Mouse (Mus musculus) neural tube, embryonic 14.5 days (tissue): Measurements from ENCODE around the gene Traf3ip1. TPM values are rescaled to one million over a fixed set of nuclear protein-coding genes. Genes with fewer than 3 reads are reported as not detected.

Experiments
- ATAC-seq: fragments of 200-750 bp; cut with Nextera tagmentation; 2 replicates; pipeline ENCODE4 v1.8.0; 2017; ENCODE audit warnings: low read depth, mild to moderate bottlenecking, moderate TSS enrichment, moderate library complexity
- H3K27ac ChIP-seq: fragments of 300-500 bp; sonication (generic); 2 replicates; pipeline ENCODE4 v1.5.1; 2014; ENCODE audit warnings: low read depth, mild to moderate bottlenecking, control low read depth, low read length, moderate library complexity, mixed read lengths
- H3K27me3 ChIP-seq: fragments of 300-500 bp; sonication (generic); 2 replicates; pipeline ENCODE4 v1.6.1; 2014; ENCODE audit warnings: low read length; ENCODE audit not compliant: control insufficient read depth, insufficient read depth
- H3K36me3 ChIP-seq: fragments of 300-500 bp; sonication (generic); 2 replicates; pipeline ENCODE4 v1.6.1; 2014; ENCODE audit warnings: low read length, mixed read lengths; ENCODE audit not compliant: control insufficient read depth, insufficient read depth
- H3K4me1 ChIP-seq: fragments of 300-500 bp; sonication (generic); 2 replicates; pipeline ENCODE4 v1.6.1; 2014; ENCODE audit warnings: low read length; ENCODE audit not compliant: control insufficient read depth, insufficient read depth
- H3K4me2 ChIP-seq: fragments of 300-500 bp; sonication (generic); 2 replicates; pipeline ENCODE4 v1.6.1; 2014; ENCODE audit warnings: mild to moderate bottlenecking, low read depth, low read length, control low read depth
- H3K4me3 ChIP-seq: fragments of 300-500 bp; sonication (generic); 2 replicates; pipeline ENCODE4 v1.5.1; 2014; ENCODE audit warnings: low read depth, low read length, control low read depth, mixed read lengths
- H3K9ac ChIP-seq: fragments of 300-500 bp; sonication (generic); replicated peaks from 2 replicates; pipeline ENCODE4 v1.6.1; 2014; ENCODE audit warnings: low read depth, mild to moderate bottlenecking, control low read depth, low read length, mixed read lengths
- H3K9me3 ChIP-seq: fragments of 300-500 bp; sonication (generic); 2 replicates; pipeline ENCODE4 v1.6.1; 2016; ENCODE audit warnings: low read length; ENCODE audit not compliant: control insufficient read depth
- WGBS: fragments of 180-500 bp; shearing (Covaris S2); extraction: QIAGEN DNeasy Blood & Tissue Kit; methylation state at CpG from one replicate; pipeline ENCODE4 v1.1.7; 2014; 5-methylcytosine and 5-hydroxymethylcytosine counted together
- polyA plus RNA-seq: library from polyadenylated mRNA; unstranded; fragments of >200 nt; fragmentation: Nextera tagmentation; extraction: Ambion mirVana; gene quantifications from 2 replicates; pipeline ENCODE4 v1.2.1, GENCODE M21; 2014

Gene Traf3ip1
- polyA plus RNA-seq: 7.7 and 8.7 TPM in 2 replicates

DNA sequence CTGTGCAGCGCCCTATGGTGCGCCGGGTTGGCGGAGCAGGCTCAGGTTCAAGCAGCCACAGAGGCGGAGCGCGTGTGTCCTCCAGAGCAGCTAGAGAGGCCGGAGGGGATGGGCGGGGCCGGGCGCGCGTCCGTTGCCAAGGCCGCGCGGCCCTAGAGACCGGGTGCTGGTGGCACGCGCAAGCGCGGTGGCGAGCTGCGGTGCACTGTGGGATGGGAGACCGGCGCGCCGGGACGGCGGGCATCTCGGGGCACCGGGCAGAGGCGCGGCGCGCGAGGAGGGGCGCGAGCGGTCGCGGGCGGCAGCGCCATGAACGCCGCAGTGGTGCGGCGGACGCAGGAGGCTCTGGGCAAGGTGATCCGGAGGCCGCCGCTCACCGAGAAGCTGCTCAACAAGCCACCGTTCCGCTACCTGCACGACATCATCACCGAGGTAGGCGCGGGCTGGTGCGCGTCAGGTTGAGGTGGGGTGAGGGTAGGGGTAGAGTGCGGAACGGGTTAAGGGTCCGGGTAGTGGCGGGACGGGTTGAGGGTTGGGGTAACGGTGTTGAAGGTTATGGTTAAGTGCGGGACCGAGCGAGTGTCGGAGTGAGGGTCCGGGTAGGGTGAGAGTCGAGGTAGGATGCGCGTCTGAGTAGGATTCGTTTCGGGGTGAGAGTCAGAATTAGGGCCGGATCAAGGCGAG, at the start of gene Traf3ip1:
Traf3ip1 (plus strand) TSS at position 191 of the 684 bp plus-strand sequence.
- Histone ChIP-seq H3K4me1 (peaks cover 12% of the 10 kb centered on the region), H3K9ac (peak within 1 kb of the TSS; percentile 78), H3K4me2 (peak within 1 kb of the TSS; percentile 94), H3K4me3 (peak within 1 kb of the TSS; percentile 89), H3K27ac (no peak within 1 kb of the TSS), H3K27me3 (no peaks in the 10 kb centered on the region), H3K36me3 (no peaks in the 10 kb centered on the region; the same call in 1 of the 2 replicates), H3K9me3 (no peaks in the 10 kb centered on the region)
- peak; percentile 99 for ATAC-seq
- WGBS: under 1% methylated on average over 78 of the region's 79 CpGs

DNA sequence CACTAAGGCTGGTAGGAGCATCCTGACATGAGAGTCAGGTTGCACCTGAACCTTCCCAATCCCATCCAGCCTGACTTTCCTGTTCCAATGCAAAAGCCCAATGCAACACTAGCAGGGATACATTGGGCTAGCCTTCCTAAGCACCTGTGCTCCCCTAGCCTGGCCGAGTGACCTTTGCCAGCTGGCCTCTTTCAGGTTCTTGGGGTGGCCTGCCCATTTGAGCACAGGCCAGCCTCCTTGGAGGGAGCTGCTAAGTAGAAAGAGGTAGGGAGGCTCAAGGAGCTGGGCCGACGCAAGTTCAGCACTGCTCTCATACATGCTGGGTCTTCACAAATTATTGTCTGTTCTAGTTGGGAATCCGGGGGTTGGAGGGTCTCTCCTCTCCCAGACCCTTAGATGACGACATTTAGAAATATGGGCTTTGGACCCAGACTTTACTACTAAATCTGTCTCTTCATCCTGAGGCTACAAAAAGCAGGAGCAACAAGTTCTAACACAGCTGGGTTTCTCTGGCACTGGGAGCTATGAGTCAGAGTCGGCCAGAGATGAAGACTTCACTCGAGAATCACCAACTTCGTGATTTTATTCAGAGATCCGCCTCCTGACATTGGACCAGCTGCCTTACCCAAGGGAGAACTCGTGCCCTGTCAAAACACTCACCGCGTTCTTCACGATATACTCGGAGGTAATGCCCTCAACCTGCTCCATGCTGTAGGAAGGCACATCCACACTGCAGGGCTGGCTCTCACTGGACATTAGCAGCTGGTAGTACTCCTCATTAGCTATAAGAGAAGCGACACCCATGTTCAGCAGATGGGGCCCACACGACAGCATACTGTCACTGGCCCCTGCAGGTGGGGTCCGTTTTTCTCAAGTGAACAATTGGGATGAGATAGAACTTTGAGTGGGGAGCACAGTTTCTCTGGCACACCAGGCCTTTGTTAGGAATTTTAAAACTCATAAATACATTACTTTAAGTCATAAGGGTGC, 49.3 kb upstream of the Traf3ip1 start:
- Histone ChIP-seq H3K4me3 (no peak overlapping the region), H3K36me3 (peaks cover 20% of the 10 kb centered on the region; the same call in 1 of the 2 replicates), H3K27me3 (no peaks in the 10 kb centered on the region), H3K4me1 (no peaks in the 10 kb centered on the region), H3K4me2 (no peak overlapping the region), H3K9me3 (no peaks in the 10 kb centered on the region), H3K9ac (no peak overlapping the region), H3K27ac (no peak overlapping the region)
- ATAC-seq: no peak
- 92% methylated on average over 17 of the region's 17 CpGs for WGBS

DNA sequence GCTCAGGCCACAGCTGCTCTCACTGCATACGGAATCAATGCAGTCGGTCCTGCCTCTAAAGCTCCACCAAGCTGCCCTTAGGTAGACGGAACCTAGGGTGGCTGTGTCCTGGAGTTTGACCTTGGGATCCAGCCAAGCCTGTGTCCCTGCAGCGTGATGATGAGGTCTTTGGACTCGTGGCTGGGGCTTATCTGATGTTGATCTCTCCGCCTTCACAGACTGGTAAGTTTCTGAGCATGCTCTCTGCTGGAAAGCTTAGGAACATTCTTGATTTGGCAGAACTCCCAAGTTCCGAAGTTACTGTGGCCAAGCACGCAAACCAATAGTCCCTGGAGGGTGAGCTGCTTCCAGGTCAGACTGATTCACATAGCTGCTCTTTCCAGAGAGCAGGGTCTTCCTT, 48.4 kb upstream of the Traf3ip1 start:
- Histone ChIP-seq H3K9me3 (no peaks in the 10 kb centered on the region), H3K9ac (no peak overlapping the region), H3K27ac (no peak overlapping the region), H3K27me3 (no peaks in the 10 kb centered on the region), H3K4me3 (no peak overlapping the region), H3K4me1 (no peaks in the 10 kb centered on the region), H3K4me2 (no peak overlapping the region), H3K36me3 (peaks cover 19% of the 10 kb centered on the region; the same call in 1 of the 2 replicates)
- ATAC-seq: no peak
- WGBS: 80% methylated on average over 8 of the region's 8 CpGs

DNA sequence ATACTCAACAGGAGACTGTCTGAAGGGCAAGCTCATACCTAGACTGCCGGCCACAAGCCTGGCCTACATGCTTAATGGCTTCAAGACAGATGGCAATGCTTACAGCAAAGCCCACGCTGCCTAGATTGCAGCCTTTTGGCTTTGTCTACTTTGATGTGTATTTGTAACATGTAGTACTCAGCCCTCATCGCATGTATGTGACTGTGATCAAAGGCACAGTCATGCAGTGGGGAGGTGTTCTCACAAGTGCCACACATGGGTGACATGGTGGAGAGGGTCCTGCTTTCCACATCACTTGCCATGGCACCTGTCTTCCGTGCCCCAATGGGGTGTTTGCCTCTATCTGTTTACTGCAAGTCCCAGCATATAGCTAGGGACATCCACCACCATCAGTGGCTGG, 47.9 kb upstream of the Traf3ip1 start:
- Histone ChIP-seq H3K4me1 (no peaks in the 10 kb centered on the region), H3K9ac (no peak overlapping the region), H3K27me3 (no peaks in the 10 kb centered on the region), H3K4me3 (no peak overlapping the region), H3K4me2 (no peak overlapping the region), H3K27ac (no peak overlapping the region), H3K36me3 (peaks cover 19% of the 10 kb centered on the region; the same call in 1 of the 2 replicates), H3K9me3 (no peaks in the 10 kb centered on the region)
- ATAC-seq: no peak
- WGBS: 89% methylated on average over 4 of the region's 4 CpGs

DNA sequence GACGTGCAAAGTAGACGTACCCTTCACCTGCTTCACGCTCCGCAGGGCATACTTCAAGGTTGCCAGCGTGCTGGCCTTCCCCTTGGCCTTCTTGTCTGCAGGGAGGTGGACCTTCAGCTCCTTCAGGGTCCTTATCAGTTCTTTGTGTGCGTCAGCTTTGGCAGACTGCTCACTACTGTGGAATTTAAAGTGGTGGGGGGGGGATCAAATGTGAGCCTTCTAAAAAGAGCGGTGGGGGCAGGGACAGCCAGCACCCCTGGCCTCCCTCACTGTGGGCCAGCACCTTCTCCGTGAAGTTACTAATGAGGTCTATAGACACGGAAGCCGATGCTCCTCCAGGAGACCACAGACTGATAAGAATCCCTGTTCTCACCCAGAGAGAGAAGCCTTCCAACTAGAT, 45.8 kb upstream of the Traf3ip1 start:
- Histone ChIP-seq H3K4me2 (no peak overlapping the region), H3K27ac (no peak overlapping the region), H3K9ac (no peak overlapping the region), H3K9me3 (no peaks in the 10 kb centered on the region), H3K4me3 (no peak overlapping the region), H3K36me3 (peaks cover 14% of the 10 kb centered on the region; the same call in 1 of the 2 replicates), H3K4me1 (no peaks in the 10 kb centered on the region), H3K27me3 (no peaks in the 10 kb centered on the region)
- 93% methylated on average over 10 of the region's 10 CpGs for WGBS
- ATAC-seq: no peak

DNA sequence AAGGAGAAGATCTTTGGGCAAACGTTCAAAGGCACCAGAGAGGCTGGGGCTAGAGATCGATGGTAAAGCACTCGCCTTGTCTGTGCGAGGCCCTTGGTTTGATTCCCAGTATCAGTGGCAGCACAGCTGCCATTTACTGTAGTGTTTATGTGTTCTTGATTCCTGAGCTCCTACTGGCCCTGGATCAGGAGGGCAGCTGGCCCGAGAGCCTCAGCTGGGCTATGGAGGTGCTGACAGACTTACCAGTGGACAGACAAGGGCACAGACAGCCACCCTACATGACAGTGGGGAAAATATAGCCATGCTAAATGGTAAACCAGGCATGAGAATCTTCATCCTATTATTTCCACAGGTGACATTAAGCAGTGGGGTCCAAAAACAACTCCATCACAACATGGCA, 43.6 kb upstream of the Traf3ip1 start:
- H3K4me1 ChIP-seq: peaks cover 7% of the 10 kb centered on the region; the same call in 1 of the 2 replicates
- WGBS: 91% methylated on average over 5 of the region's 5 CpGs
- peaks cover 14% of the 10 kb centered on the region; the same call in 1 of the 2 replicates for H3K36me3 ChIP-seq
- H3K9me3 ChIP-seq: no peaks in the 10 kb centered on the region
- H3K27me3 ChIP-seq: no peaks in the 10 kb centered on the region
- H3K4me2 ChIP-seq: no peak overlapping the region
- no peak for ATAC-seq
- H3K9ac ChIP-seq: no peak overlapping the region
- no peak overlapping the region for H3K4me3 ChIP-seq
- H3K27ac ChIP-seq: no peak overlapping the region

DNA sequence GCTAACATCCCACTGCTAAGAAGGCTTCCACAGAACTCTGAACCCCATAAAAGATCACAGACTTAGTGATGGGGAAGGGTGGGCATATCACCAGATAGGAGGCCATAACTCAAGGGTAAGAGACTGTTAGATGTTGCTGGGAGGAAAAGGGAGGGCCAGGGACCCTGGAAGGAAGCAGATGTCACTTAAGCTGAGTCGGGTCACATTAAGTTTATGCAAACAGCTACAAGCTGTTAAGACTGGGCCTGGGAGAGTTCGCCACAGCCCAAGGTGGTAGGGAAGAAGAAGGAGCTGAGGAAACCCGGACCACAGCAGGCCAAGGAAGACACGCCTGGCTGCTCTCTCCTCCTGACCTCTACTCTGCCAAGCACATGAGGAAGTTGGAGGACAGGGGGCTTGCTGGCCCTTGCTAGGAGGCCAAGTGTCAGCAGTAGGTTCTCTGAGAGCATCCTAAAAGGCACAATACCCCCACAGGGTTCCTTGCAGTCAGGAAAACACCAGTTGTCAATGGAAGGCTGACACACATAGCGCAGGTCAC, 42.8 kb upstream of the Traf3ip1 start:
- H3K4me2 ChIP-seq: no peak overlapping the region
- no peaks in the 10 kb centered on the region for H3K27me3 ChIP-seq
- H3K36me3 ChIP-seq: peaks cover 14% of the 10 kb centered on the region; the same call in 1 of the 2 replicates
- H3K9ac ChIP-seq: no peak overlapping the region
- 70% methylated on average over 5 of the region's 5 CpGs for WGBS
- H3K9me3 ChIP-seq: no peaks in the 10 kb centered on the region
- no peak overlapping the region for H3K27ac ChIP-seq
- H3K4me1 ChIP-seq: peaks cover 10% of the 10 kb centered on the region; the same call in 1 of the 2 replicates
- no peak for ATAC-seq
- no peak overlapping the region for H3K4me3 ChIP-seq

DNA sequence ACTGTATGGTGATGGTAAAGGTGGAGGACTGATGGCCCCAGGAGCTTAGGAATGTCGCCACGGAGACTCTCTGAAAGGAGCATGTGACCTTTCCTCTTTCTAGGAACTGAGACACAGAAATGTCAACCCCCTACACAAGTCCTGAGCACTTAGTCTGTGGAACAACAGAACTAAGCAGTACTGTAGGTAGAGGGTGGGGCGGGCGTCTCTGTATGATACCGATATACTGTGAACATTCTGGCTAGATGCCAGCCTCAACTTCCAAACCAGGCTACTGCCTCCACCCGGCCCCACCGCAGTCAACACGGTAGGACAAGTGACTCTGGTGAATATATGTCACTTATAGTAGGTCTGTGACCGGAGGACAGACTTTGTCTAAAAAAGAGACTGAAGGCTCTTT, 40.5 kb upstream of the Traf3ip1 start:
- Histone ChIP-seq H3K27me3 (no peaks in the 10 kb centered on the region), H3K27ac (no peak overlapping the region), H3K9ac (no peak overlapping the region), H3K4me1 (peaks cover 20% of the 10 kb centered on the region), H3K9me3 (no peaks in the 10 kb centered on the region), H3K4me3 (no peak overlapping the region), H3K36me3 (no peaks in the 10 kb centered on the region), H3K4me2 (no peak overlapping the region)
- 83% methylated on average over 9 of the region's 9 CpGs for WGBS
- no peak for ATAC-seq
